Mouse (Mus musculus): ENCODE data around the gene Ank3. TPM values are rescaled to one million over a fixed set of nuclear protein-coding genes. Genes with fewer than 3 reads are reported as not detected.

The Ank3 gene
- polyA plus RNA-seq, 1 experiment from 2014 or later: 24.5 TPM

DNA sequence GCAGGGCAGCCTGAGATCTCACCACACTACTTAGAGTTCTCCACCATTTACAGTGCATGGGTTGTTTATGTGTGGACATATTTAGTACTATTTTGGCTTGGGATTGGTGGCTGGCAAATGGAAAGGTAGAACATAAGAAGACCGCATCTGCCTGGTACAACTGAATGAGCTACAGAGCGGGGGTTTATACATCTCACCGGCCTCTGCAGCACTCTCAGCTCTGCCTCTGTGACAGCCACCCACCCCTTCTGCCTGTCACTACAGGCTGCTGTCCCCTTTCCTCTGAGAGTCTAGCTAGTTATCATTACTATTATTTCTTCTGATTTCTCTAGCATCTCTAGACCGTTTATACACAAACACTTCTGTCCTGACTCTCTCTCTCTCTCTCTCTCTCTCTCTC is 325.6 kb downstream of the Ank3 start:
- H3K36me3 ChIP-seq (ENCODE audit: insufficient read depth, low read length): no peaks in the 10 kb centered on the region
- H3K27ac ChIP-seq (ENCODE audit: low read length): no peak overlapping the region
- no peaks in the 10 kb centered on the region for H3K4me1 ChIP-seq (ENCODE audit: insufficient read depth, low read depth, low read length)
- H3K4me2 ChIP-seq (replicated peaks; ENCODE audit: low read depth, low read length): no peak overlapping the region
- H3K9me3 ChIP-seq (ENCODE audit: low read length): no peaks in the 10 kb centered on the region
- no peak for ATAC-seq
- 84% methylated on average over 4 of the region's 4 CpGs for WGBS
- no peak overlapping the region for H3K9ac ChIP-seq (replicated peaks; ENCODE audit: low read depth)
- TF ChIP-seq EP300 (IDR thresholded peaks at IDR 0.05): no peak
- TF ChIP-seq CTCF (IDR thresholded peaks at IDR 0.05): no peak
- no peak overlapping the region for H3K4me3 ChIP-seq (ENCODE audit: low read depth, low read length)
- DNase-seq (ENCODE audit: low spot score): no peak
- no peaks in the 10 kb centered on the region for H3K27me3 ChIP-seq (replicated peaks; ENCODE audit: insufficient read depth, low read length)

DNA sequence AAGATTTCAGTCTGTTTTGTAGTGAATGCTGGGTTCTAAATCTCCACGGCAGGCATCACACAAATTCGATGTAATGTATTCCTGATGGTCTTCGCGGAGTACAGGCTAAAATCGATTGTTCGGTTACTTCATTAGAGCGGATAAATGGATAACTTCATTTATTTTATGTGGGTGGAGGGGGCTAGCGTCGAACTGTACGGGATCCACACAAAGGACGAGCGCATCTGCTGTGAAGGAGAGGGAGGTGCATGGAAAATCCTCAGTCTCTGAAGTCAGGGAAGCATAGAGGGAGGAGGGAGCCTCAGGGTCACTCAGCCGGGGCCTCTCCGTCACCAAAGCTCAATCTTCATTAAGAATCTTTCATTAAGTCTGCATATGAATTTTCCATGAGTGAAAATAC is 326.5 kb downstream of the Ank3 start:
- Histone ChIP-seq H3K4me2 (replicated peaks; ENCODE audit: low read depth, low read length) (no peak overlapping the region), H3K9me3 (ENCODE audit: low read length) (no peaks in the 10 kb centered on the region), H3K4me3 (ENCODE audit: low read depth, low read length) (no peak overlapping the region), H3K4me1 (ENCODE audit: insufficient read depth, low read depth, low read length) (no peaks in the 10 kb centered on the region), H3K36me3 (ENCODE audit: insufficient read depth, low read length) (no peaks in the 10 kb centered on the region), H3K27me3 (replicated peaks; ENCODE audit: insufficient read depth, low read length) (no peaks in the 10 kb centered on the region), H3K27ac (ENCODE audit: low read length) (no peak overlapping the region), H3K9ac (replicated peaks; ENCODE audit: low read depth) (no peak overlapping the region)
- WGBS: 92% methylated on average over 14 of the region's 14 CpGs
- TF ChIP-seq CTCF (IDR thresholded peaks at IDR 0.05) (no peak), EP300 (IDR thresholded peaks at IDR 0.05) (no peak)
- DNase-seq (ENCODE audit: low spot score) (no peak), ATAC-seq (no peak)

DNA sequence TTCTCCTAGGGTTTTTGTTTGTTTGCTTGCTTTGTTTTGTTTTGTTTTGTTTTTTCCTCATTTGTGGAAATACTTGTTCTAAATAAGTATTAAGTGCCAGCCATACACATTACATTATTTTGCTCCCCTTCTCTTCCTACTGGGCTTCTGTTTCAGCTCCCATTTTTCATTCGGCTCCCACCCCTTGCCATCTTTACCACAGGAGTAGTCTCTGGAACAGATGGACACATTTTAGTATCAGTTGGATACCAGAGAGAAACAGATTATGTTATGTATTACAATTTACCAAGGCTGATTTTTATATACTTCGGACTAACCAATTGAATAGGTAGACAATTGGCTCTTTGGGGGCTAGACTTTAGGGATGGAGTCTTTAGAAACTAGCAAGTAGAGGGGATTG is 327.7 kb downstream of the Ank3 start:
- H3K27me3 ChIP-seq (replicated peaks; ENCODE audit: insufficient read depth, low read length): no peaks in the 10 kb centered on the region
- no peaks in the 10 kb centered on the region for H3K4me1 ChIP-seq (ENCODE audit: insufficient read depth, low read depth, low read length)
- no peak for DNase-seq (ENCODE audit: low spot score)
- 98% methylated on average over 2 of the region's 2 CpGs for WGBS
- no peak overlapping the region for H3K9ac ChIP-seq (replicated peaks; ENCODE audit: low read depth)
- no peaks in the 10 kb centered on the region for H3K36me3 ChIP-seq (ENCODE audit: insufficient read depth, low read length)
- no peak overlapping the region for H3K27ac ChIP-seq (ENCODE audit: low read length)
- TF ChIP-seq EP300 (IDR thresholded peaks at IDR 0.05) (no peak), CTCF (IDR thresholded peaks at IDR 0.05) (no peak)
- no peak overlapping the region for H3K4me3 ChIP-seq (ENCODE audit: low read depth, low read length)
- H3K4me2 ChIP-seq (replicated peaks; ENCODE audit: low read depth, low read length): no peak overlapping the region
- H3K9me3 ChIP-seq (ENCODE audit: low read length): no peaks in the 10 kb centered on the region
- no peak for ATAC-seq

DNA sequence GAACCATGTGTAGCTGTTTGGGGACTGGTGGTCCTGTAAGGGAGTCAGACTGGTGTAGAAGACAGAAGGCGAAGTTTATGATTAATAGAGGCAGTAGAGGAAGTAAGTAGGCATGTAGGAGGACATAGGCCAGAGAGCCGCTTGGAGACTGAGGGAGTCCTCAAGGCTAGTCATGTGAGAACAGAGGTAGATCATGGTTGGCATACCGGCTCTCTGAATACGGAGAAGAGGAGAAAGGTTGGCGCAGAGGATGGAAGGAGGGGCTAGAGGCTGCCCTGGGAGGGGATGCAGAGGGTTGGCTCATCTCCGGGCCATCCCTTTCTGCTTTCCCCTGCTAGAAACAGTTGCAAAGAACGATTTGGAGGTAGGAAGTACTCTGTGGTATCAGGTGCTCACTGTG is 328.2 kb downstream of the Ank3 start:
- DNase-seq (ENCODE audit: low spot score) (no peak), ATAC-seq (no peak)

DNA sequence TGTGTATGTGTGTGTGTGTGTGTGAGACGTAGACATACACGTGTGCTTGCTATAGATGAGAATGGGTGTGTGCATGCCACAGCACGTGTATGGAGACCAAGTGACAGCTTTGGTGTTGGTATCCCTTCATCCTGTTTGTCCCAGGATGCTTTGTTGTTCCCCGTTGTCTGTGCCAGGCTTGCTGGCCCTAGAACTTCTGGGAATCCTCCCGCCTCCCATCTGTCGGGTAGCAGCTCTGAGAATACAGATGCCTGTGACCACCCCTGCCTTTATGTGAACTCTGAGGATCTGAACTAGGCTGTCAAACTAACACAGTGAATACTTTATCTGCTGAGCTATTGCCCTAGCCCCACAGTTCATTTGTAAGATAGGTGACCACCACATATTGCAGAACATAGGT is 330.3 kb downstream of the Ank3 start:
- Histone ChIP-seq H3K36me3 (ENCODE audit: insufficient read depth, low read length) (no peaks in the 10 kb centered on the region), H3K27ac (ENCODE audit: low read length) (no peak overlapping the region), H3K9ac (replicated peaks; ENCODE audit: low read depth) (no peak overlapping the region), H3K27me3 (replicated peaks; ENCODE audit: insufficient read depth, low read length) (no peaks in the 10 kb centered on the region), H3K4me1 (ENCODE audit: insufficient read depth, low read depth, low read length) (no peaks in the 10 kb centered on the region), H3K9me3 (ENCODE audit: low read length) (no peaks in the 10 kb centered on the region), H3K4me2 (replicated peaks; ENCODE audit: low read depth, low read length) (no peak overlapping the region), H3K4me3 (ENCODE audit: low read depth, low read length) (no peak overlapping the region)
- no peak for ATAC-seq
- 74% methylated on average over 6 of the region's 6 CpGs for WGBS
- TF ChIP-seq CTCF (IDR thresholded peaks at IDR 0.05) (no peak), EP300 (IDR thresholded peaks at IDR 0.05) (no peak)
- DNase-seq (ENCODE audit: low spot score): no peak

More for the DNA sequence above, 328.2 kb downstream of the Ank3 start:
- Histone ChIP-seq H3K36me3 (ENCODE audit: insufficient read depth, low read length) (no peaks in the 10 kb centered on the region), H3K27me3 (replicated peaks; ENCODE audit: insufficient read depth, low read length) (no peaks in the 10 kb centered on the region), H3K4me1 (ENCODE audit: insufficient read depth, low read depth, low read length) (no peaks in the 10 kb centered on the region), H3K4me2 (replicated peaks; ENCODE audit: low read depth, low read length) (no peak overlapping the region), H3K9me3 (ENCODE audit: low read length) (no peaks in the 10 kb centered on the region), H3K4me3 (ENCODE audit: low read depth, low read length) (no peak overlapping the region), H3K27ac (ENCODE audit: low read length) (no peak overlapping the region), H3K9ac (replicated peaks; ENCODE audit: low read depth) (no peak overlapping the region)
- WGBS: 79% methylated on average over 7 of the region's 7 CpGs
- TF ChIP-seq EP300 (IDR thresholded peaks at IDR 0.05) (no peak), CTCF (IDR thresholded peaks at IDR 0.05) (no peak)

DNA sequence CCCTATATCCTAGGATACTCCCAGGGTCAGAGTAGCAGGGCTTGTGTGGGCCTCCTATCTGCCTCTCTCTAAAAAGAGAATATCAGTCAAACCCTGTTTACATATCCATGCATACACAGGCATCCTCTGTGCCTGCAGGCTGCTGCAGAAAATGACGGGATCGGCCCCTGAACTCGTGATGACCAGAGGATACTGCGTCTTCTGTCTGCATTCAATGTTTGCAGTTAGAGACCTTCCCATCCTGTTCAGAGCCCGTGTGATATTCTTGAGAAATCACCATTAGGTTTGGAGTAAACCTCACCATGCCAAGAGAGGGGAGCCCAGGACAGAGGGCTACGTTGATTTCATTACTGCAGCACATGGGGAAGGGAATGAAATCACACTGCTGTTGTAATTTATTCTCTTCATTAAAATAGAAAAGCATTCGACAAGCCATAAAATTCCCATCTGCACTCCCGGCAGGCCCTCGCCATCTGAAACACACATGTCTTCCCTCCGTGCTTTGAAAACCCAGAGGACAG is 331.8 kb downstream of the Ank3 start:
- H3K4me2 ChIP-seq (replicated peaks; ENCODE audit: low read depth, low read length): no peak overlapping the region
- H3K27ac ChIP-seq (ENCODE audit: low read length): no peak overlapping the region
- H3K36me3 ChIP-seq (ENCODE audit: insufficient read depth, low read length): no peaks in the 10 kb centered on the region
- no peak overlapping the region for H3K9ac ChIP-seq (replicated peaks; ENCODE audit: low read depth)
- H3K27me3 ChIP-seq (replicated peaks; ENCODE audit: insufficient read depth, low read length): no peaks in the 10 kb centered on the region
- WGBS: 60% methylated on average over 10 of the region's 10 CpGs
- DNase-seq (ENCODE audit: low spot score) (no peak), ATAC-seq (no peak)
- TF ChIP-seq CTCF (IDR thresholded peaks at IDR 0.05): no peak
- no peaks in the 10 kb centered on the region for H3K4me1 ChIP-seq (ENCODE audit: insufficient read depth, low read depth, low read length)
- no peak overlapping the region for H3K4me3 ChIP-seq (ENCODE audit: low read depth, low read length)
- no peaks in the 10 kb centered on the region for H3K9me3 ChIP-seq (ENCODE audit: low read length)

DNA sequence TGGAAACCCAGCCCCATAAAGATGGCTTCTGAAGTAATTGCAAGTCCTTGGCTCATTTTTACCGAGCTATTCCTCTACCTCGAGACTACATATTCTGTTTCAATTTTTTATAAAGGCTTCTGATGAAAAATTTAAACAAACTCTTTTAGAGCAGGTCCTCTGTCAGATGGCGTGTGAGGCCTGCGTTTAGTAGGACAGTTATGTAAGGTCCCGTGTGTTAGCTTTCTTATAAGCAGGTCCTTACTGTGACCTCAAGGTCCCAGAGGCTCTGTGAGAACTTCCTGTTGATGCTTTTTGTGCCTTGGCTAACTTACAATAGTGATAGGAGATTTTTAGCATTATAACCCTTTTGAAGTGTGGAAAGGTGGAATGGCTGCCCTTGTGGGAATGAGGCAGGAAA is 332.8 kb downstream of the Ank3 start:
- no peaks in the 10 kb centered on the region for H3K36me3 ChIP-seq (ENCODE audit: insufficient read depth, low read length)
- WGBS: 66% methylated on average over 5 of the region's 5 CpGs
- no peak overlapping the region for H3K4me2 ChIP-seq (replicated peaks; ENCODE audit: low read depth, low read length)
- no peaks in the 10 kb centered on the region for H3K27me3 ChIP-seq (replicated peaks; ENCODE audit: insufficient read depth, low read length)
- H3K9ac ChIP-seq (replicated peaks; ENCODE audit: low read depth): no peak overlapping the region
- no peak for DNase-seq (ENCODE audit: low spot score)
- H3K4me3 ChIP-seq (ENCODE audit: low read depth, low read length): no peak overlapping the region
- no peaks in the 10 kb centered on the region for H3K9me3 ChIP-seq (ENCODE audit: low read length)
- no peak for TF ChIP-seq CTCF (IDR thresholded peaks at IDR 0.05)
- no peak for TF ChIP-seq EP300 (IDR thresholded peaks at IDR 0.05)
- H3K27ac ChIP-seq (ENCODE audit: low read length): no peak overlapping the region
- ATAC-seq: no peak
- H3K4me1 ChIP-seq (ENCODE audit: insufficient read depth, low read depth, low read length): no peaks in the 10 kb centered on the region

Measured in lung, postnatal 0 days (tissue).